Mouse (Mus musculus) megakaryocyte, adult 5-6 weeks (primary cell): ENCODE data around the gene Itprip. TPM values are rescaled to one million over a fixed set of nuclear protein-coding genes. Genes with fewer than 3 reads are reported as not detected.

Source experiments
- ATAC-seq: 2 replicates; pipeline ENCODE4 v1.8.0; 2016; ENCODE audit warnings: mild to moderate bottlenecking, inconsistent platforms; ENCODE audit not compliant: poor library complexity, severe bottlenecking
- total RNA-seq, 2 experiments: library from RNA; stranded (forward) in 1 of 2; stranded (reverse) in 1 of 2; fragments of 153-499, 151-499 nt in 1 of 2; fragments of 221-1000, 200-1000 nt in 1 of 2; gene quantifications; 2 replicates each; pipeline versions ENCODE4 v1.2.3 to v1.2.4; 2015 to 2017

Gene Itprip
- total RNA-seq (2015) (14.8 and 18.9 TPM in 2 replicates), total RNA-seq (2017) (28.4 and 28.9 TPM in 2 replicates)

- peak; percentile 58 for ATAC-seq
These were observed at the start of gene Itprip, which contains the start of gene Cfap43 for GRCm38 (mm10) chr19:47919126-47919965. Gene Itprip (minus strand): TSS chr19:47919299. Gene Cfap43 (minus strand): TSS chr19:47919287.

DNA sequence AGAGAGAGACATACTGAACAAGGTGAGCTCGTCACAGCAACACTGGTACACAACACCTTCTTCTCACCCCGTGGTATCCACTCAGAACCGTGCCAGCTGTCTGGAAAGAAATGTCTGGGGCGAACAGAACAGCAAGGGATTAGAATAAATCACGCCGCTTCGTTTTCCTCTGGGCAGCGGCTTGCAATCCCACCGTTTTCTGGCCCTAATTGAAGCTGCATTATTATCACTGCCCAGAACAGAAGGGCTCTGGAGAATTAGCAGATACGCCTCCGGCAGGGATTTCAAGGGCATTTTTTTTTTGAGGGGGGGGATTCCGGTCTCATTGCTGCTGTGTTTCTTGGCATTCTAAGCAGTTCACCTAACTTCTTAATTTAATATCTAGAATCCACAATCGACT lies 39.1 kb upstream of the Itprip start:
- ATAC-seq, result no peak

- ATAC-seq, result no peak
These were observed 34.1 kb upstream of the Itprip start for GRCm38 (mm10) chr19:47953169-47953568.

GRCm38 (mm10) chr19:47950946-47951345 lies 31.8 kb upstream of the Itprip start:
- no peak for ATAC-seq

- ATAC-seq, result no peak
These were observed 27.8 kb upstream of the Itprip start for GRCm38 (mm10) chr19:47946821-47947465.

GRCm38 (mm10) chr19:47939361-47939760 lies 20.3 kb upstream of the Itprip start:
- no peak for ATAC-seq

- ATAC-seq, result peak; percentile 87
These were observed 18.6 kb upstream of the Itprip start, which contains the start of gene Cfap58 for GRCm38 (mm10) chr19:47937443-47938406. Gene Cfap58 (plus strand): TSS chr19:47937675.

DNA sequence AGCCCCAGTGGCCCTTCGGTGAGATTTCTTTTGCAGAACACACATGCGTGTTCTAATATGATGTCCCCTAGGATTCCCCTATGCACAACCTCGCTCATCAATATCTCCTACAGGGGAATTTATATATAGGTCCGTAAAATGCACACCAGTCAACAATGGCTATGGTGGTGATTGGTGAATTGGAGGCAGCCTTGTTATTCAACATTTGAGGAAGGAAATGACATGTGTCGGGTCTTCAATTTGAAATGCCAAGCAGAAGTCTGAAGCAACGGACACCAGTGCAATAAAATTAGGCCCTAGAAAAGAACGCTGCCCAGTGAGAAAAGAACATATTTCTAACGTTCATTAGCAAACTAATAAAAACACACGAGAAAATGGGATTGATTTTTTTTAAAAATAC lies 17.8 kb upstream of the Itprip start:
- ATAC-seq, result peak; percentile 58

DNA sequence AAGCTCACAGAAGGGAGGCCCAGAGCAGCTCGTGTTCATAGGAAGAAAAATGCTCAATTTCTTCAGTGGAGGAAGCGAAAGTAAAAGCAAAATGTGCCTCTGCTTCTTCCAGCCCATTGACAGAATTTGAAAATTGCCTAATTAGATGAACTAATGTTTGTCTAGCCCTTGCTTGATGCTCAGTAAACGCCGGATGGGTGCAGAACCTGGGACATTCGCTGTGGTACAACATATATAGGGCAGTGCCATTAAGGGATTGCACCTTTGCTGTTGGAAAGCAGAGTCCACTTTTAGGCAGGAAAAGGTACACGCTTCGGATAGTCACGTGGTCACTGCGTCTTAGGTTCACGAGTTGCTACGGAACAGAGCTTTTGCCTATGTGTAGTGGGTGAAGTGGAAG lies 17.4 kb upstream of the Itprip start:
- peak; percentile 55 for ATAC-seq

DNA sequence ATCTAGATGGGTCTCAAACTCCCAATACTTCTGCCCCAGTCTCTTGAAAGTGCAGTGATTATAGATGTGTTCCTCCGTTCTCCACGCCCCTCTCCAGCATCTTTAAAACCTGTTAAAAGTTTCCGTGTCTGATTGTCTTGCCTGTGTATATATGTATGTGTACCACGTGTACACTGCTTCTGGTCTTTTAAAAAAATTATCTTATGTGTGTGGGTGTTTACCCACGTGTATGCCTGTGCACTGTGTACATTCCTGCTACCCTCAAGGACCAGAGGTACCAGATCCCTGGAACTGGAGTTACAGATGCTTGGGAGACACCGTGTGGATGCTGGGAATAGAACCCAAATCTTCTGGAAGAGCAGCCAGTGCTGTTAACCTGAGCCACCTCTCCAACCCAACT lies 16.4 kb upstream of the Itprip start:
- no peak for ATAC-seq

GRCm38 (mm10) chr19:47934636-47935238 lies 15.6 kb upstream of the Itprip start:
- no peak for ATAC-seq

DNA sequence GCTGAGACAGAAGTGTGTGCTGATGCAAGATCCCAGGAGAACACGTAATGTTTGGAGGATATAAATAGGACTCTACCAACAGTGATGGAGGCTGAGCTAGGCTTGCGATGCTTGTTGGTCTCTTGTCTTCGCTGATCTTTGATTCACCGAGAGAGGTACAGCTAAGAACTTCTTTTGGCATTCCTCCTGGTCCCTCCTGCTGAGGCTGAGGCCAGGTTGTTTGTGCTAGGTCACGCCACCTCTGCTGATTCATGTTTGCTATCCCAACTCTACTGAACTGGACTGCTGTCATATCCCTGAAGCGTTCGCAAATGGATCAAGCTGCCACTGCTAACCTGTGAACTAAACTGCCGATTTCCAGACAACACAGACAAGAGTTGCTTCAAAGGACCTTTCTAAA lies 15.0 kb upstream of the Itprip start:
- ATAC-seq, result no peak

DNA sequence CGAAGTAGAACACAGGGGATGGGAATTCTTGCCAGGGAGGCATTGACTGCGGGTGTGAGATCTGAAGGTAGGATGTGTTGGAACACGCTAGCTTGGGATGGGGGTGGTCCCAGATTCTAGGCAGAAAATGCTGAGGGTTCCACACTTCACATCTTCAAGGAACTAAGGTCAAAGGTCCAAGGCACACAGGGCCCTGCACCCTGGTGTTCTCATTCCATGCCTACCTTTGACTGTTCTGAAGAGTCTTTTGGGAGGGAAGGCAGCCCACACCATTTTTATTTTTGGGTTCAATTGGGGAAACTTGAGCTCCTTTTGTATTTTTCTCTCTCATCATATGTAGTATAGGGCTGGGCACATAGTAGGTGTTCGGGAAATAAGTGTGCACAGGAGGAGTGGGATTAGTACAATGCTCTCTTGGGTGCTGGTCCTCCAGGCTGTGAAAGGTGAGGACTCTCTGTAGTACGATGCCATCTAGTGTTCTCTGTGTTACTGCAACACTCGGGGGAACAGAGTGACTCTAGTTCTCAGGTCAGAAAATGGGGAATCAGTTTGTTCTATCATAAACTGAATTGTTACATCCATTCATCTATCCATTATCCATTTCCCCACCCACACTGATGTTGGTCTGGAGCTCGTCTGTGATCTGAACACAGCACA lies 13.0 kb upstream of the Itprip start:
- ATAC-seq, result peak; percentile 81

DNA sequence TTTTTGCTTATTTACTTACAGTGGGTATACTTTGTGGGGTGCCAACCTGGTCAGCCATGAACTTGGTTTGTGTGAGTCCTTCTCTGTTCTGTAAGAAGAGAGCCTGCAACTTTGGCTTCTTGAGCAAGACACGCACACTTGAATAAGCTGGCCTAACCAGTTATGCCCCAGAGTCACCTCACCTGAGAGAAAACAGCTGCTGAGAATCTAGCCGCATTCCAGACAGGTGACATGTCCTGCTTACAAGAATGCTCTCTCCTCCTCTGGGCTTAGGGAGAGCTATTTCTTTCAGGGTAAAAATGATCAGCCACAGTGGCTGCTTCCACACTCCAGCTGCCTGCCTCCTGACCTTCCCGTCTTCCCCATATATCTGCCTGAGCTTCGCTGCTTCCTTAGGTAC lies 9.9 kb upstream of the Itprip start:
- no peak for ATAC-seq

- no peak for ATAC-seq
These were observed 7.9 kb upstream of the Itprip start for GRCm38 (mm10) chr19:47927032-47927431.

- no peak for ATAC-seq
These were observed 6.7 kb upstream of the Itprip start for GRCm38 (mm10) chr19:47925819-47926218.

DNA sequence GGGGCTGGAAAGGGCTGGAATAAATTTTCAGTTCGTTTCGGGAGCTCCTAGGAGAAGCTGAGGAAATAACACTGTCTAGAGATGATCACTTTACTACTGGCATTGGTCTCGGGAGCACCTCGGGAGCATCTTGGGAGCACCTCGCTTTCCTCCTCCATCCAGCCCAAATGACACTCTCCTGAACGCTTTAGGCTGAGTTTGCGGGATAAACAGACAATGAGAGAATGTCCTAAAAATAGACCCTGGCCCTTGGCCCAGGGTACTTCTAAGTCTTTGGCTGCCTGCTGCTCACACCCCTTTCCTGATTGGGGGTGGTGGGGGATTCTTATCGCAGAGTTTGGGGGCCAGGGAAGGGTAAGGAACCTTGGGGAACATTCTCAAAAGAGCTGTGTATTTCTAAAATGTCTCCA lies 872 bp upstream of the Itprip start:
- no peak for ATAC-seq

GRCm38 (mm10) chr19:47918455-47919101 lies 521 bp downstream of the Itprip start:
- ATAC-seq, result peak; percentile 54

- ATAC-seq, result 0 out of 2 replicates have a peak, but pooled peaks have one; percentile 0
These were observed 1.1 kb downstream of the Itprip start for GRCm38 (mm10) chr19:47918016-47918415.
